Mouse (Mus musculus) T-helper 2 cell (primary cell): ENCODE measurements around the gene Cox7a2.

Experiments used
- in situ Hi-C: fragments of 300-600 bp; cut with MboI, MseI; formaldehyde crosslinking; loops from one replicate; pipeline ENCODE4 v1.15.1; 2025; ENCODE audit warnings: high pct_unique_total_duplicates

Cox7a2 gene

GRCm38 (mm10) chr9:79735608-79736007 lies 24.1 kb downstream of the Cox7a2 start:
- in situ Hi-C loops = no loop called here

- in situ Hi-C loops = no loop called here
Observed at GRCm38 (mm10) chr9:79730301-79730700, 29.4 kb downstream of the Cox7a2 start.

- in situ Hi-C loops = loop anchor here (5.0 kb wide), 1 partner anchor 951 kb away; no protein-coding TSS in a partner anchor
Observed at GRCm38 (mm10) chr9:79723090-79723489, 36.6 kb downstream of the Cox7a2 start.

GRCm38 (mm10) chr9:79721056-79721455 lies 38.6 kb downstream of the Cox7a2 start:
- in situ Hi-C loops = loop anchor here (5.0 kb wide), 1 partner anchor 949 kb away; no protein-coding TSS in a partner anchor

- in situ Hi-C loops = loop anchor here (5.0 kb wide), 1 partner anchor 948 kb away; no protein-coding TSS in a partner anchor
Observed at GRCm38 (mm10) chr9:79720143-79720542, 39.5 kb downstream of the Cox7a2 start.

- in situ Hi-C loops = no loop called here
Observed at GRCm38 (mm10) chr9:79719451-79719850, 40.2 kb downstream of the Cox7a2 start.

GRCm38 (mm10) chr9:79718481-79719370 lies 41.0 kb downstream of the Cox7a2 start, which contains the start of gene Col12a1:
Gene Col12a1 (minus strand): TSS chr9:79718831.
- in situ Hi-C loops = no loop called here

GRCm38 (mm10) chr9:79717836-79718475 lies 41.7 kb downstream of the Cox7a2 start:
- in situ Hi-C loops = no loop called here

GRCm38 (mm10) chr9:79716909-79717835 lies 42.5 kb downstream of the Cox7a2 start:
- in situ Hi-C loops = no loop called here

GRCm38 (mm10) chr9:79716496-79716895 lies 43.2 kb downstream of the Cox7a2 start:
- in situ Hi-C loops = no loop called here

- in situ Hi-C loops = no loop called here
Observed at GRCm38 (mm10) chr9:79714471-79715045, 45.1 kb downstream of the Cox7a2 start.
